Mouse (Mus musculus) bone marrow, adult 2 months (tissue): ENCODE data around the gene Wdr26. TPM values are rescaled to one million over a fixed set of nuclear protein-coding genes. Genes with fewer than 3 reads are reported as not detected.
A peak's percentile ranks its signal among the peaks of the same experiment; 100 is the strongest.

Source experiments
- H3K27ac ChIP-seq: fragments of 200-500 bp; 2 replicates; pipeline ENCODE4 v1.5.1; 2012; ENCODE audit warnings: low read depth, mild to moderate bottlenecking, control low read depth, inconsistent platforms, low read length; ENCODE audit not compliant: control insufficient read depth, poor library complexity, insufficient read depth
- H3K4me1 ChIP-seq: fragments of 200-500 bp; 2 replicates; pipeline ENCODE4 v1.6.1; 2011; ENCODE audit warnings: low read length; ENCODE audit not compliant: control insufficient read depth, insufficient read depth
- H3K4me3 ChIP-seq: fragments of 200-500 bp; replicated peaks from 2 replicates; pipeline ENCODE3; 2011; ENCODE audit warnings: mild to moderate bottlenecking, low read depth, low read length, control low read depth; ENCODE audit not compliant: control insufficient read depth
- CTCF ChIP-seq: fragments of 200-500 bp; IDR thresholded peaks from 2 replicates; pipeline ENCODE4 v1.5.1; 2011; ENCODE audit warnings: low read length, control low read depth; ENCODE audit not compliant: control insufficient read depth, insufficient read depth
- POLR2A ChIP-seq: fragments of 200-500 bp; IDR thresholded peaks from 2 replicates; pipeline ENCODE4 v1.6.1; 2011; ENCODE audit warnings: low read depth, mild to moderate bottlenecking, control low read depth, low read length, borderline replicate concordance; ENCODE audit not compliant: control insufficient read depth
- WGBS: fragments of 180-500 bp; shearing (Covaris S2); methylation state at CpG from one replicate; pipeline ENCODE4 v1.1.7; 2018; 5-methylcytosine and 5-hydroxymethylcytosine counted together
- polyA plus RNA-seq: library from polyadenylated mRNA; stranded (reverse); fragments of >200 nt; gene quantifications from 2 replicates; pipeline ENCODE4 v1.2.4, GENCODE M21; 2011; ENCODE audit warnings: low replicate concordance; ENCODE audit not compliant: missing spikeins, insufficient read depth, insufficient read length

The Wdr26 gene
- polyA plus RNA-seq, 1 experiment, result 115 TPM

GRCm38 (mm10) chr1:181256689-181257584 lies 45.1 kb upstream of the Wdr26 start:
- TF ChIP-seq POLR2A (peak; percentile 93), CTCF (no peak)
- peak overlapping the region; percentile 86 for H3K27ac ChIP-seq
- H3K4me3 ChIP-seq, result peak overlapping the region; percentile 60
- WGBS, result 3% methylated on average over 36 of the region's 36 CpGs
- H3K4me1 ChIP-seq, result peaks cover 15% of the 10 kb centered on the region

GRCm38 (mm10) chr1:181255891-181256688 lies 44.3 kb upstream of the Wdr26 start:
- H3K4me1 ChIP-seq, result peaks cover 13% of the 10 kb centered on the region

GRCm38 (mm10) chr1:181255450-181255849 lies 43.6 kb upstream of the Wdr26 start:
- WGBS, result 66% methylated on average over 9 of the region's 9 CpGs
- TF ChIP-seq POLR2A (no peak), CTCF (no peak)
- H3K4me1 ChIP-seq, result peaks cover 12% of the 10 kb centered on the region
- no peak overlapping the region for H3K4me3 ChIP-seq
- peak overlapping the region; percentile 86; the same call in 1 of the 2 replicates for H3K27ac ChIP-seq

More at GRCm38 (mm10) chr1:181255891-181256688, 44.3 kb upstream of the Wdr26 start:
- peak overlapping the region; percentile 86 for H3K27ac ChIP-seq
- TF ChIP-seq CTCF (peak; percentile 52; the same call in 1 of the 2 replicates), POLR2A (0 out of 2 replicates have a peak, but pooled peaks have one; percentile 11)
- under 1% methylated on average over 20 of the region's 20 CpGs for WGBS
- peak overlapping the region; percentile 55 for H3K4me3 ChIP-seq

GRCm38 (mm10) chr1:181251624-181252023 lies 39.8 kb upstream of the Wdr26 start:
- H3K27ac ChIP-seq, result no peak overlapping the region
- no peak for TF ChIP-seq POLR2A
- no peak for TF ChIP-seq CTCF
- 73% methylated on average over 5 of the region's 5 CpGs for whole genome bisulfite sequencing
- no peak overlapping the region for H3K4me3 ChIP-seq
- H3K4me1 ChIP-seq, result peaks cover 16% of the 10 kb centered on the region

- Histone ChIP-seq H3K4me3 (no peak overlapping the region), H3K27ac (no peak overlapping the region), H3K4me1 (peaks cover 20% of the 10 kb centered on the region)
- WGBS, result 93% methylated on average over 8 of the region's 8 CpGs
- TF ChIP-seq CTCF (no peak), POLR2A (no peak)
These were observed 39.2 kb upstream of the Wdr26 start for GRCm38 (mm10) chr1:181250961-181251360.

GRCm38 (mm10) chr1:181249537-181249936 lies 37.7 kb upstream of the Wdr26 start:
- WGBS, result 18% methylated on average over 6 of the region's 6 CpGs
- peaks cover 19% of the 10 kb centered on the region for H3K4me1 ChIP-seq
- peak overlapping the region; percentile 48 for H3K27ac ChIP-seq

GRCm38 (mm10) chr1:181247175-181247574 lies 35.4 kb upstream of the Wdr26 start:
- Histone ChIP-seq H3K27ac (peak overlapping the region; percentile 93), H3K4me1 (peaks cover 19% of the 10 kb centered on the region), H3K4me3 (no peak overlapping the region)
- no peak for TF ChIP-seq POLR2A
- no peak for TF ChIP-seq CTCF
- WGBS, result 8% methylated on average over 3 of the region's 3 CpGs

More at GRCm38 (mm10) chr1:181249537-181249936, 37.7 kb upstream of the Wdr26 start:
- no peak overlapping the region for H3K4me3 ChIP-seq
- TF ChIP-seq CTCF, result no peak
- no peak for TF ChIP-seq POLR2A
